Mouse (Mus musculus): ENCODE measurements around the gene Supv3l1. TPM values are rescaled to one million over a fixed set of nuclear protein-coding genes. Genes with fewer than 3 reads are reported as not detected.
"Not testable (repeated sequence)": the region's sequence is repeated elsewhere in the genome, so short reads cannot be mapped to it uniquely, and the experiment has no call there.

Gene Supv3l1
- polyA plus RNA-seq, 1 experiment from 2014 or later, result 12.6 TPM

DNA sequence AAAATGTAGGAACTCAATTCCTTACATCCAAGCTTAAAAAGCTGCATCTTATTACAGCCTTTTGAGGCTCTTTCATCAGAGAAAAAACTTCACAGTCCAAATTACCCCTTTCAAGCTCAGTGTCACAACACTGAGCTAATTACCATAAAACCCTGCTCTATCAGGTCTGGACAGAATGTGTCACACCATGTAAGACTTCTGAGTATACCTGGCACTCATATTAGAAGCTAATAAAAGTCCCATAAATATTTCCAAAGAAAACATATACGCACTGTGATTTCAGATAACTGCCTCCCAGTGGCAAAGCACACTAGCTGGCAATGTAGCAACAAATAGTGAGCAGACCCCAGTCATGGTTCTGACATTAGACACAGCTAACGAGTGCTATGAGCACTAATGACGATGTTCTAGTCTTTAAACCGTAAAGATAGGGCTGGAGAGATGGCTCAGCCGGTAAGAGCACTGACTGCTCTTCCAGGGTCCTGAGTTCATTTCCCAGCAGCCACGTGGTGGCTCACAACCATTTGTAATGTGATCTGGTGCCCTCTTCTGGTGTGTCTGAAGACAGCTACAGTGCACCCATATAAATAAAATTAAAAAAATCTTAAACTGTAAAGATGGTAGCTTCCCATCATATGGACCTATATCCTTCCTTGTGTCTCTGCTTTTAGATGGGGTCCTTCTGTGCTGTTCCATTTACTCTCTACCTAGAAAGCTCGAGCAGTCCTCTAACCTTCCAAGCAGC lies 31.7 kb upstream of the Supv3l1 start:
- 67% methylated on average over 7 of the region's 7 CpGs for WGBS
- no peak for DNase-seq (ENCODE audit: low spot score)
- no peak overlapping the region for H3K4me3 ChIP-seq (ENCODE audit: low read depth, low read length)
- no peaks in the 10 kb centered on the region for H3K36me3 ChIP-seq (ENCODE audit: control insufficient read depth, insufficient read depth, low read length)
- no peak for ATAC-seq (ENCODE audit: low FRiP score, low TSS enrichment)
- no peak overlapping the region for H3K9ac ChIP-seq (ENCODE audit: low read length)
- no peaks in the 10 kb centered on the region for H3K9me3 ChIP-seq (ENCODE audit: control insufficient read depth, low read length)
- no peak overlapping the region for H3K4me2 ChIP-seq (replicated peaks; ENCODE audit: low read depth)
- H3K4me1 ChIP-seq (replicated peaks; ENCODE audit: control insufficient read depth, insufficient read depth), result no peaks in the 10 kb centered on the region
- no peak overlapping the region for H3K27ac ChIP-seq (replicated peaks)
- TF ChIP-seq EP300 (optimal IDR thresholded peaks at IDR 0.05), result no peak
- TF ChIP-seq CTCF (IDR thresholded peaks at IDR 0.05; ENCODE audit: low read depth), result no peak
- H3K27me3 ChIP-seq (ENCODE audit: control insufficient read depth, insufficient read depth, low read length), result no peaks in the 10 kb centered on the region

DNA sequence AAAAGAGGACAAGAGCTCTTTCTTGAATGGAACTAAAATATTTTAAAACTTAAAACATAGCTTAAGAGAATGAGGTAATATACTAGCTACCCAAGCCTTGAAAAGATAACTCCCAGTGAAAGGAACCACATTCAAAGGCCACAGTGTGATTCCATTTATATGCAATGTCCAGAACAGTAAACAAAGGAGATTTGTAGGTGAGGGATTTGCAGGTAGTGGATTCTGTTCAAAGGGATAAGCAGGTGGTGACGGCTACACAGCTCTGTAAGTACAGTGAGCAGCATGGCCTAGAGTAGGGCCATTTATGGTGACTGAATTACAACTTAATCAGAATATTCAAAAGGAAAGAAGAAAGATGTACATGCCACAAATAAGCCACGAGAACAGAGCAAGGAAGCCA lies 27.4 kb upstream of the Supv3l1 start:
- ATAC-seq (ENCODE audit: low FRiP score, low TSS enrichment) (no peak), DNase-seq (ENCODE audit: low spot score) (no peak)
- Histone ChIP-seq H3K4me2 (replicated peaks; ENCODE audit: low read depth) (no peak overlapping the region), H3K9me3 (ENCODE audit: control insufficient read depth, low read length) (no peaks in the 10 kb centered on the region), H3K27ac (replicated peaks) (no peak overlapping the region), H3K36me3 (ENCODE audit: control insufficient read depth, insufficient read depth, low read length) (no peaks in the 10 kb centered on the region), H3K4me1 (replicated peaks; ENCODE audit: control insufficient read depth, insufficient read depth) (no peaks in the 10 kb centered on the region), H3K9ac (ENCODE audit: low read length) (no peak overlapping the region), H3K27me3 (ENCODE audit: control insufficient read depth, insufficient read depth, low read length) (no peaks in the 10 kb centered on the region), H3K4me3 (ENCODE audit: low read depth, low read length) (no peak overlapping the region)
- 68% methylated on average over 2 of the region's 2 CpGs for WGBS
- no peak for TF ChIP-seq CTCF (IDR thresholded peaks at IDR 0.05; ENCODE audit: low read depth)
- TF ChIP-seq EP300 (optimal IDR thresholded peaks at IDR 0.05), result no peak

DNA sequence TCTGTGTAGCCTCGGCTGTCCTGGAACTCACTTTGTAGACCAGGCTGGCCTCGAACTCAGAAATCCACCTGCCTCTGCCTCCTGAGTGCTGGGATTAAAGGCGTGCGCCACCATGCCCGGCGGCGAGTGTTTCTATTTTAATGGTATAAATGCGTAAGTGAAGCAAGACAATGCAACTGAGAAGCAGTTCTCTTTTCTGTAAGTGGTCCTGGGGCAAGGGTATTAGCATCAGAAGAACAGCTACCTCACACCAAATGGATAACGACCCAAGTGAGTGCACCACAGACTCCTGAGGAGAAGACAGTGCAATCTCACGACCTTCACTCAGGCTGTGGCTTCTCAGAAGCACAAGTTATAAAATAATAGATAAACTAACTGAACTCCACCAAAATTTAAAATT lies 25.4 kb upstream of the Supv3l1 start:
- WGBS, result 93% methylated on average over 10 of the region's 10 CpGs
- H3K4me1 ChIP-seq (replicated peaks; ENCODE audit: control insufficient read depth, insufficient read depth), result no peaks in the 10 kb centered on the region
- H3K4me3 ChIP-seq (ENCODE audit: low read depth, low read length), result no peak overlapping the region
- H3K9me3 ChIP-seq (ENCODE audit: control insufficient read depth, low read length), result no peaks in the 10 kb centered on the region
- no peak overlapping the region for H3K27ac ChIP-seq (replicated peaks)
- no peaks in the 10 kb centered on the region for H3K27me3 ChIP-seq (ENCODE audit: control insufficient read depth, insufficient read depth, low read length)
- no peak overlapping the region for H3K9ac ChIP-seq (ENCODE audit: low read length)
- no peak for ATAC-seq (ENCODE audit: low FRiP score, low TSS enrichment)
- DNase-seq (ENCODE audit: low spot score), result no peak
- no peak for TF ChIP-seq EP300 (optimal IDR thresholded peaks at IDR 0.05)
- no peak for TF ChIP-seq CTCF (IDR thresholded peaks at IDR 0.05; ENCODE audit: low read depth)
- no peak overlapping the region for H3K4me2 ChIP-seq (replicated peaks; ENCODE audit: low read depth)
- H3K36me3 ChIP-seq (ENCODE audit: control insufficient read depth, insufficient read depth, low read length), result no peaks in the 10 kb centered on the region

DNA sequence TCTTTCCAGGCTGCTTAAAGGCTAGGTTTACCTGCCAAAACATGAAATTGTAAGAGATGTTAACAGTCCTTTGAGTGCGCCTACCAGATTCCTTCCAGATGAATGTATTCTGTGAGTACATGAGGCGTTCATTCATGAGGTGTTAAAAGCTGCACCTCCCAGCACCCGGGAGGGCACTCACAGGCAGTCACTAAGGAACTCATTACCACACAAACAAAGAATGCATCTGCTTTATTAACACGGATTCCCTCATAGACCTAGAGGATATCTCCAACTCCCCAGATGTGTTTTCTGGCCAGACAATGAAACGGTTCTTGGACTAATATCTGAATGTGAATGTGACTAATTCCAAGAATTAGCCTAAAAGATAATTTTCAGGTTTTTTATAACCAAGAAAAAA lies 21.6 kb upstream of the Supv3l1 start:
- H3K27me3 ChIP-seq (ENCODE audit: control insufficient read depth, insufficient read depth, low read length), result no peaks in the 10 kb centered on the region
- ATAC-seq (ENCODE audit: low FRiP score, low TSS enrichment), result no peak
- H3K9me3 ChIP-seq (ENCODE audit: control insufficient read depth, low read length), result no peaks in the 10 kb centered on the region
- TF ChIP-seq CTCF (IDR thresholded peaks at IDR 0.05; ENCODE audit: low read depth) (no peak), EP300 (optimal IDR thresholded peaks at IDR 0.05) (no peak)
- no peak overlapping the region for H3K9ac ChIP-seq (ENCODE audit: low read length)
- H3K4me3 ChIP-seq (ENCODE audit: low read depth, low read length), result no peak overlapping the region
- 60% methylated on average over 5 of the region's 5 CpGs for WGBS
- H3K36me3 ChIP-seq (ENCODE audit: control insufficient read depth, insufficient read depth, low read length), result 0 out of 2 replicates have a peak, but pooled peaks cover 2% of the 10 kb centered on the region
- H3K27ac ChIP-seq (replicated peaks), result no peak overlapping the region
- H3K4me2 ChIP-seq (replicated peaks; ENCODE audit: low read depth), result no peak overlapping the region
- H3K4me1 ChIP-seq (replicated peaks; ENCODE audit: control insufficient read depth, insufficient read depth), result no peaks in the 10 kb centered on the region
- DNase-seq (ENCODE audit: low spot score), result no peak

DNA sequence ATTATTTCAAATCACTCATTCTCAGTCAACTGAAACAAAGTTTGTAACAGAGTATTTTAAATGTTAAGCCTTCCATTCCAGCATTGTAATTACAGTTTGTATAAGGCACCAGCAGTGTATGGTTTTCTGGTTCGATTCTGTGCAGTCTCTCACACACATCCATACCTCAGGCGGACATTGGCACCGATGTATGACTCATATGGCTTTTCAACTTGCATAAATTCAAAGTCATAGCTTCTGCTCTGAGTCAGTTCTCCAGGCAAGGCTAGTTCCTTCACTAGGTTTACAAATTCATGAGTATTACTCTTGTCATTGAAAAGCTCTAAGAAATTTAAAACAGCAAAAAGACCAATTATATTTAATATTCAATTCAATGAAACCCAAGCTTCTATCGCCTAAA lies 20.2 kb upstream of the Supv3l1 start:
- no peaks in the 10 kb centered on the region for H3K4me1 ChIP-seq (replicated peaks; ENCODE audit: control insufficient read depth, insufficient read depth)
- no peak for ATAC-seq (ENCODE audit: low FRiP score, low TSS enrichment)
- WGBS, result 81% methylated on average over 4 of the region's 4 CpGs
- no peaks in the 10 kb centered on the region for H3K9me3 ChIP-seq (ENCODE audit: control insufficient read depth, low read length)
- no peak for DNase-seq (ENCODE audit: low spot score)
- H3K4me3 ChIP-seq (ENCODE audit: low read depth, low read length), result no peak overlapping the region
- H3K36me3 ChIP-seq (ENCODE audit: control insufficient read depth, insufficient read depth, low read length), result 0 out of 2 replicates have a peak, but pooled peaks cover 2% of the 10 kb centered on the region
- H3K4me2 ChIP-seq (replicated peaks; ENCODE audit: low read depth), result no peak overlapping the region
- no peak overlapping the region for H3K9ac ChIP-seq (ENCODE audit: low read length)
- H3K27ac ChIP-seq (replicated peaks), result no peak overlapping the region
- no peaks in the 10 kb centered on the region for H3K27me3 ChIP-seq (ENCODE audit: control insufficient read depth, insufficient read depth, low read length)
- TF ChIP-seq EP300 (optimal IDR thresholded peaks at IDR 0.05) (no peak), CTCF (IDR thresholded peaks at IDR 0.05; ENCODE audit: low read depth) (no peak)

DNA sequence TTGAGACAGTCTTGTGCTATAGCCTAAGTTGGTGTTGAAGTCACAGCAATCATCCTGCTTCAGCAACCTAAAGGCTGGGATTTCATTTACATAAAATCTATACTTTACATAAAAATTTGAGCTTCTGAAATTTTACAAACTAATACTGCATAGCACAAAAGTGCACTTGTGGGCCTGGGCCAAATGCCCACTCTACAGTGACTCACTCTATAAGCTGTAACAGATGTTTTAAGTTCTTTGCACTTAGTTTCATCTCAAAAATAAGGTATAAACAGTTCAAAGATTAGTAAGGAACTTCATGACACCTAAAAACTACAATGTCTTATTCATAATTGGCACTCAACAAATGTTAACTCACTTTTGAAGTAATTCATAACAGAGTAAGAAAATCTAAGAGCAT lies 11.8 kb upstream of the Supv3l1 start:
- Histone ChIP-seq H3K4me1 (replicated peaks; ENCODE audit: control insufficient read depth, insufficient read depth) (no peaks in the 10 kb centered on the region), H3K36me3 (ENCODE audit: control insufficient read depth, insufficient read depth, low read length) (peaks cover 11% of the 10 kb centered on the region), H3K9me3 (ENCODE audit: control insufficient read depth, low read length) (no peaks in the 10 kb centered on the region), H3K9ac (ENCODE audit: low read length) (no peak overlapping the region), H3K4me3 (ENCODE audit: low read depth, low read length) (no peak overlapping the region), H3K27me3 (ENCODE audit: control insufficient read depth, insufficient read depth, low read length) (no peaks in the 10 kb centered on the region), H3K4me2 (replicated peaks; ENCODE audit: low read depth) (no peak overlapping the region), H3K27ac (replicated peaks) (no peak overlapping the region)
- DNase-seq (ENCODE audit: low spot score) (no peak), ATAC-seq (ENCODE audit: low FRiP score, low TSS enrichment) (no peak)
- TF ChIP-seq CTCF (IDR thresholded peaks at IDR 0.05; ENCODE audit: low read depth) (no peak), EP300 (optimal IDR thresholded peaks at IDR 0.05) (no peak)

DNA sequence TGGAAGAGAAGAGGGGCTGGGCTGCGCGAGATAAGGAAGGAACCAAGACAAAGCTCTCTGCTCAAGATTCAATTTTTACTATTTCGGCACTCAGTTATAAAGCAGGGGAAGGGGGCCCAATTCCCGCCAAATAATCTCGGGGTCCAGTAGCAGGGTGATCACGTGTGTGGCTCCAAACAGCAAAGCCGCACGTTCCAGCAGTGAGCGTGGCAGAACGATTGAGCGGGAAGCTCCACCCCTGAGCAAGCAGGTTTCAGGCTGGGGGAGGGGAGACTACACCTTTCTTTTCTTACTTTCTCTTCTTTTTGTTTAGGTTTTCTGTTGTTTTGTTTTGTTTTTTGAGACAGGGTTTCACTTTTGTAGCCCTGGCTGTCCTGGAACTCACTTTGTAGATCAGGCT lies 2.5 kb upstream of the Supv3l1 start:
- not testable (repeated sequence) for H3K4me1 ChIP-seq (replicated peaks; ENCODE audit: control insufficient read depth, insufficient read depth); H3K4me2 ChIP-seq (replicated peaks; ENCODE audit: low read depth); H3K9me3 ChIP-seq (ENCODE audit: control insufficient read depth, low read length); H3K4me3 ChIP-seq (ENCODE audit: low read depth, low read length); H3K27me3 ChIP-seq (ENCODE audit: control insufficient read depth, insufficient read depth, low read length); H3K27ac ChIP-seq (replicated peaks); H3K9ac ChIP-seq (ENCODE audit: low read length); ATAC-seq (ENCODE audit: low FRiP score, low TSS enrichment); DNase-seq (ENCODE audit: low spot score)
- H3K36me3 ChIP-seq (ENCODE audit: control insufficient read depth, insufficient read depth, low read length), result peaks cover 14% of the 10 kb centered on the region
- 62% methylated on average over 11 of the region's 11 CpGs for WGBS
